Mouse (Mus musculus) olfactory bulb, adult 2 months (tissue): ENCODE results near the gene Bnipl.

Experiments used
- CTCF ChIP-seq: fragments of 200-500 bp; IDR thresholded peaks from 2 replicates; pipeline ENCODE4 v1.5.1; 2012; ENCODE audit warnings: low read depth, mild to moderate bottlenecking, low read length, moderate library complexity; ENCODE audit not compliant: insufficient read depth
- POLR2A ChIP-seq: fragments of 200-500 bp; IDR thresholded peaks from 2 replicates; pipeline ENCODE4 v1.6.1; 2012; ENCODE audit warnings: mild to moderate bottlenecking, low read depth, low read length, moderate library complexity; ENCODE audit not compliant: insufficient read depth

DNA sequence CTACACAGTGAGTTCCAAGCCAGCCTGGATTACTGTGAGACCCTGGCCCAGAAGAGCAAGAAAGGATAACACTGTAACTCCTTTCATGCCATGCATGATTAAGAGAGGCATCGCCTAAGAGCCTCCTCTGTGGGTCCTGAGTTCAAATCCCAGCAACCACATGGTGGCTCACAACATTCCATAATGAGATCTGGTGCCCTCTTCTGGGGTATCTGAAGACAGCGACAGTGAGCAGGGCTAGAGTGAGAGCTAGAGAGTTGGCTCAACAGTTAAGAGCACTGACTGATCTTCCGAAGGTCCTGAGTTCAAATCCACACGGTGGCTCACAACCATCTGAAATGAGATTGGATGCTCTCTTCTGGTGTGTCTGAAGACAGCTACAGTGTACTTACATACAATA lies 23.5 kb upstream of the Bnipl start:
- TF ChIP-seq CTCF (no peak), POLR2A (no peak)
